Mouse (Mus musculus) heart, adult 2 months (tissue): Measurements from ENCODE around the gene Fjx1. TPM values are rescaled to one million over a fixed set of nuclear protein-coding genes. Genes with fewer than 3 reads are reported as not detected.

ENCODE experiments used
- DNase-seq, 2 experiments: peaks; one replicate each; pipeline ENCODE4 v3.0.0; 2021
- H3K27ac ChIP-seq: fragments of 200-600 bp; 2 replicates; pipeline ENCODE4 v1.8.1; 2022
- H3K27me3 ChIP-seq: fragments of 200-500 bp; 2 replicates; pipeline ENCODE4 v1.6.1; 2012; ENCODE audit warnings: mild to moderate bottlenecking, low read length, inconsistent platforms, mixed read lengths; ENCODE audit not compliant: control insufficient read depth, insufficient read depth
- H3K36me3 ChIP-seq: fragments of 200-500 bp; 2 replicates; pipeline ENCODE4 v1.6.1; 2012; ENCODE audit warnings: low read length, inconsistent platforms; ENCODE audit not compliant: control insufficient read depth, insufficient read depth
- H3K4me1 ChIP-seq: fragments of 200-500 bp; 2 replicates; pipeline ENCODE4 v1.6.1; 2011; ENCODE audit warnings: low read length; ENCODE audit not compliant: control insufficient read depth, insufficient read depth
- H3K4me3 ChIP-seq: fragments of 200-600 bp; 2 replicates; pipeline ENCODE4 v1.8.1; 2022
- H3K79me2 ChIP-seq: fragments of 200-500 bp; replicated peaks from 2 replicates; pipeline ENCODE4 v1.6.1; 2012; ENCODE audit warnings: mild to moderate bottlenecking, inconsistent platforms, low read length, moderate library complexity, mixed read lengths; ENCODE audit not compliant: control insufficient read depth, insufficient read depth
- H3K9ac ChIP-seq: fragments of 200-500 bp; 2 replicates; pipeline ENCODE4 v1.6.1; 2012; ENCODE audit warnings: low read depth, mild to moderate bottlenecking, control low read depth, inconsistent platforms, low read length, mixed read lengths
- CTCF ChIP-seq: fragments of 200-600 bp; IDR thresholded peaks from 2 replicates; pipeline ENCODE4 v1.8.1; 2022; ENCODE audit warnings: antibody characterized with exemption, mild to moderate bottlenecking, moderate library complexity
- EP300 ChIP-seq: fragments of 200-500 bp; IDR thresholded peaks from 2 replicates; pipeline ENCODE4 v1.6.1; 2011; ENCODE audit warnings: low read depth, low read length, control low read depth; ENCODE audit not compliant: insufficient read depth
- POLR2A ChIP-seq: fragments of 200-500 bp; IDR thresholded peaks from 2 replicates; pipeline ENCODE4 v1.6.1; 2011; ENCODE audit warnings: mild to moderate bottlenecking, low read depth, low read length, control low read depth; ENCODE audit not compliant: insufficient read depth
- WGBS: fragments of 180-500 bp; shearing (Covaris S2); methylation state at CpG from one replicate; pipeline ENCODE4 v1.1.7; 2018; 5-methylcytosine and 5-hydroxymethylcytosine counted together
- intact Hi-C: fragments of 180-260 bp; cut with DNase I; formaldehyde crosslinking; loops from one replicate; pipeline ENCODE4 v1.15.1; 2025
- polyA plus RNA-seq: library from polyadenylated mRNA; depleted of rRNA; stranded (reverse); fragments of >200 nt; gene quantifications from 2 replicates; pipeline ENCODE4 v1.2.3, GENCODE M21; 2012
- total RNA-seq, 2 experiments: library from RNA; stranded (reverse); gene quantifications; 2 replicates each; pipeline ENCODE4 v1.2.3; 2021

Gene Fjx1
- total and polyA plus RNA-seq, 3 experiments = 0.50 to 0.68 (median 0.57) TPM

DNA sequence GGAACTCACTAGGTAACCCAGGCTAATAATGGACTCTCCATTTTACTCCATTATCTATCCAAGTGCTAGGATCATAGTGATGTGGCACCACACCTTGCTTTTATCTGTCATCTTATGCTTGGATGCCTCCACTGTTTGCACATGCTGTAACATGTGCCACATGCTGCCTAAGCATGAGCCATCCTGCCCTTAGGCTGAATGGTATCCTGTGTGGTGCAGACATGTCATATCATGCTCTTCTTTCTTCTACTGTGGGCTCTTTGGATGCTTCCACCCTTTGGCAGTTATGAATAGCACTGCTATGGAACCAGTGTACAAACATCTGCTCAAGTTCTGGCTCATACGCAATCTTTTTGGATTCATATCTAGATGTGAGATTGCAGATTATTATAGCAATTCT lies 18.4 kb downstream of the Fjx1 start:
- H3K27me3 ChIP-seq = no peaks in the 10 kb centered on the region
- no peaks in the 10 kb centered on the region for H3K4me1 ChIP-seq
- 89% methylated on average over 1 of the region's 1 CpGs for WGBS
- no peaks in the 10 kb centered on the region for H3K79me2 ChIP-seq
- DNase-seq = no peak
- intact Hi-C loops = no loop called here
- TF ChIP-seq CTCF (no peak), POLR2A (no peak), EP300 (no peak)
- no peaks in the 10 kb centered on the region for H3K36me3 ChIP-seq
- no peak overlapping the region for H3K27ac ChIP-seq
- H3K4me3 ChIP-seq = no peak overlapping the region
- no peak overlapping the region for H3K9ac ChIP-seq

DNA sequence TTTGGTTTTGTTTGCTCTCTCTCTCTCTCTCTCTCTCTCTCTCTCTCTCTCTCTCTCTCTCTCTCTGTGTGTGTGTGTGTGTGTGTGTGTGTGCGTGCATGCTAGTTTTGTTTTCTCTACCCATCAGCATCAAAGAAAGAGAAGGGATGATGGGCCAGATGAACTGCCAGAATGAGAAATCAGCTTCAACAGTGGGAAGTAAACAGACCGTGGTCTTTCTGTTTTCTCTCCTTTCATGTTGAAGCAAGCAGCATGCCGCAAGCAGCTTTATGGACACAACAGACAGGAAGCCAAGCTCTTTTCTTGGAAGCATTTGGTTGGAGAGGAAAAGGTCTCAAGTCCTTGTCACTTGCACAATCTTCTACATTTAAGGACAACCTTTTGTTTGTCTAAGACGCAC lies 21.2 kb downstream of the Fjx1 start:
- TF ChIP-seq POLR2A (no peak), CTCF (no peak), EP300 (no peak)
- Histone ChIP-seq H3K4me3 (no peak overlapping the region), H3K27ac (no peak overlapping the region), H3K27me3 (no peaks in the 10 kb centered on the region), H3K4me1 (no peaks in the 10 kb centered on the region), H3K79me2 (no peaks in the 10 kb centered on the region), H3K9ac (no peak overlapping the region), H3K36me3 (no peaks in the 10 kb centered on the region)
- 54% methylated on average over 4 of the region's 4 CpGs for WGBS
- DNase-seq = no peak
- intact Hi-C loops = no loop called here

DNA sequence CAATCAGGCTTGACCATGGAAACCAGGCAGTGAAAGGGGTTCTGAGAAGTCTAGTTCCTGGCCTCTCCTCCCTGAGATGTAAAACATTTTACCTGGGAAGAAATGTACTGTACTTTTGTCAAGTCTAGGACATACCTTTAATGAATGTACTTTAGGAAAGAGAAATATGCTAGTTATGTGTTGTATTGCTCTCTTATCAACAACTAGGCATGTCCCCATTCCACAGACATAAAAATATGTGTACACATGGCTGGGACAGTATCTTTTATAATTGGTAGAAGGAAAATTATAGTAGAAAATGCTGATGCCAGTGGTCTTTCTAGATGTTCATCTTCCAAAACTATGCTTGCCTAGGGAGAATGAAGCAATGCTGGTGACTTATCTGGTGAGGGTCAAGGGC lies 24.3 kb downstream of the Fjx1 start:
- DNase-seq = no peak
- TF ChIP-seq CTCF (no peak), EP300 (no peak), POLR2A (no peak)
- Histone ChIP-seq H3K9ac (no peak overlapping the region), H3K27ac (no peak overlapping the region), H3K27me3 (no peaks in the 10 kb centered on the region), H3K79me2 (no peaks in the 10 kb centered on the region), H3K36me3 (no peaks in the 10 kb centered on the region), H3K4me3 (no peak overlapping the region), H3K4me1 (no peaks in the 10 kb centered on the region)
- intact Hi-C loops = no loop called here

DNA sequence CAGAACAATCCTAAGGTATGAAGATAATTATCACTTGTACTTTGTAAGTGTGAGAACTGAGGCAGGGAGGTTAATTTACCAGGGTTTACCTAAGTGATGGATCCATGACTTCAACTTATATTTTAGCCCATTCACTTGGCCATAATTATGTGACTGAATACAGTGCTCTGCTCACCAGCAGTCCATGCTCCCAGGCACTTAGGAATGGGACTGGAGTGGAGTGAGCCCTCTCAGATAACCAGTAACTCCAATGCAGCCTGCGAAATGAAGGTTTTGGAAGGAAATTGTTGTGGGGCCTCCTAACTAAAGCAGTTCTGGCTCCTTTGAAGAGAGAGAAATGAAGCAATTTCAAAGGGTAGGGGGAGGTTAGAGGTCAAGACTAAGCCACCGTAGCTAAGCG lies 25.9 kb downstream of the Fjx1 start:
- WGBS = 87% methylated on average over 3 of the region's 3 CpGs
- TF ChIP-seq POLR2A = no peak
- TF ChIP-seq EP300 = no peak
- TF ChIP-seq CTCF = no peak
- intact Hi-C loops = no loop called here

DNA sequence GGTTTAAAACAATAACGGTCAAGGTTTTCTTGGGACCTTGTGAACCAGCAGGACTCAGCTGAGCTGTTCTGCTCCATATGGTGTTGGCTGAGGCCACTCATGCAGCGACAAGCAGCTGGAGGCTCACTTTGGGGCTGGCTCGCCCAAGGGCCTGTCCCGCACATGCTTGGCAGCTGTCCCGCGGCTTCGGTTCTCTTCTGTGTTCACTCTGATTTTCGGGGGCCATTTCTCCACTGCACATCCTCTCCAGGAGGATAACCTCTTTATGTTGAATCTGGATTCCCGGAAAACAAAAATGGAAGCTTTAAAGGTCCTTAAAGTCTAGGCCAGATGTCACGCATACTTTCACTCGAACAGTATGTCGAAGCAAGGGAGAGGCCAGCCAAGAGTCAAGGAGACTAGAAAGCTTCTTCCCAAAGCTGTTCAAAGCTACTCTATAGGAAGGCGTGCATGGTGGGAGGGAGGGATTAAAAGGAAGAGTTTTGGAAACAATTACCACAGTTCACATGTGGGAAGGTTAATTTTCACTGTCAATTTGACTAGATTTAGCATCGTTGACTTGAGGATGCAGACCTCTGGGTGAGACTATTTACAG lies 36.1 kb downstream of the Fjx1 start:
- Histone ChIP-seq H3K4me3 (no peak overlapping the region), H3K27me3 (no peaks in the 10 kb centered on the region), H3K9ac (no peak overlapping the region), H3K79me2 (no peaks in the 10 kb centered on the region), H3K36me3 (no peaks in the 10 kb centered on the region), H3K4me1 (no peaks in the 10 kb centered on the region), H3K27ac (no peak overlapping the region)
- DNase-seq = no peak
- TF ChIP-seq EP300 (no peak), CTCF (no peak), POLR2A (no peak)
- intact Hi-C loops = no loop called here
- 68% methylated on average over 14 of the region's 14 CpGs for WGBS

More for the DNA sequence above, 25.9 kb downstream of the Fjx1 start:
- Histone ChIP-seq H3K36me3 (no peaks in the 10 kb centered on the region), H3K79me2 (no peaks in the 10 kb centered on the region), H3K4me1 (no peaks in the 10 kb centered on the region), H3K27ac (no peak overlapping the region), H3K4me3 (no peak overlapping the region), H3K9ac (no peak overlapping the region), H3K27me3 (no peaks in the 10 kb centered on the region)
- DNase-seq = no peak

DNA sequence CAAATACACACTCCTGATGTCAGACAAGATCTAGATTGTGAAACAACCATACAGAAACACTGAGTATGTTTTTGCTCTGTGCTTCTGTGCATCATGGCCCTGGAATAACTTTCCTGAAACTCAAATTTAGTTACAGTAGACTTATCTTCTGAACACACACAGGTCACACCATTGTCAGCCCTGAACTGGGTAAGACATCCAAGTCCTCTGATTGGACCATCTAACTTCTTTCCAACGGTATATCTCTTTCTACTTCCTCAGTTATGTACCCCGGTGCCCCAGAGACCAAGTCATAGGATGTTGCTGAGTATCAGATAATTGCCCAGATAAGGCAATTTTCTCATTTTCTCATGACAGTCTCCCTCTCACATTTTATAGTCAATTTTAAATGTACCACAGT lies 39.6 kb downstream of the Fjx1 start:
- H3K4me1 ChIP-seq = no peaks in the 10 kb centered on the region
- no peak overlapping the region for H3K4me3 ChIP-seq
- no peaks in the 10 kb centered on the region for H3K79me2 ChIP-seq
- H3K9ac ChIP-seq = no peak overlapping the region
- intact Hi-C loops = no loop called here
- no peak for TF ChIP-seq POLR2A
- no peak for TF ChIP-seq CTCF
- no peak for TF ChIP-seq EP300
- DNase-seq = no peak
- H3K36me3 ChIP-seq = no peaks in the 10 kb centered on the region
- no peaks in the 10 kb centered on the region for H3K27me3 ChIP-seq
- no peak overlapping the region for H3K27ac ChIP-seq
- WGBS = 52% methylated on average over 2 of the region's 2 CpGs
